Mouse (Mus musculus) liver, adult 2 months (tissue): ENCODE measurements around the gene Gm20425. TPM values are rescaled to one million over a fixed set of nuclear protein-coding genes. Genes with fewer than 3 reads are reported as not detected.

Experiments
- DNase-seq: peaks from one replicate; pipeline ENCODE4 v3.0.0-alpha.2; 2011; ENCODE audit warnings: low read depth, low spot score; ENCODE audit errors: extremely low read depth
- H3K27ac ChIP-seq: fragments of 200-500 bp; replicated peaks from 2 replicates; pipeline ENCODE4 v1.5.1; 2012; ENCODE audit warnings: low read depth, mild to moderate bottlenecking, control low read depth, inconsistent platforms, low read length; ENCODE audit not compliant: insufficient read depth
- H3K27me3 ChIP-seq: fragments of 200-500 bp; 2 replicates; pipeline ENCODE4 v1.6.1; 2012; ENCODE audit warnings: mild to moderate bottlenecking, moderate library complexity, low read length, inconsistent platforms; ENCODE audit not compliant: control insufficient read depth, insufficient read depth
- H3K36me3 ChIP-seq: fragments of 200-500 bp; 2 replicates; pipeline ENCODE4 v1.6.1; 2012; ENCODE audit warnings: low read length, inconsistent platforms; ENCODE audit not compliant: control insufficient read depth, insufficient read depth
- H3K4me1 ChIP-seq: fragments of 200-500 bp; 2 replicates; pipeline ENCODE4 v1.6.1; 2011; ENCODE audit warnings: low read length; ENCODE audit not compliant: control insufficient read depth, insufficient read depth
- H3K4me3 ChIP-seq: fragments of 200-500 bp; 2 replicates; pipeline ENCODE4 v1.5.1; 2011; ENCODE audit warnings: low read depth, mild to moderate bottlenecking, control low read depth, low read length, moderate library complexity; ENCODE audit not compliant: insufficient read depth
- H3K79me2 ChIP-seq: fragments of 200-500 bp; 2 replicates; pipeline ENCODE4 v1.6.1; 2012; ENCODE audit warnings: inconsistent platforms, mild to moderate bottlenecking, low read length, moderate library complexity; ENCODE audit not compliant: control insufficient read depth, insufficient read depth
- H3K9ac ChIP-seq: fragments of 200-500 bp; 2 replicates; pipeline ENCODE4 v1.6.1; 2012; ENCODE audit warnings: low read depth, mild to moderate bottlenecking, control low read depth, inconsistent platforms, low read length
- CTCF ChIP-seq: fragments of 200-500 bp; IDR thresholded peaks from 2 replicates; pipeline ENCODE4 v1.5.1; 2011; ENCODE audit warnings: low read depth, low read length, control low read depth
- POLR2A ChIP-seq: fragments of 200-500 bp; IDR thresholded peaks from 2 replicates; pipeline ENCODE4 v1.6.1; 2011; ENCODE audit warnings: low read length, control low read depth; ENCODE audit not compliant: insufficient read depth; ENCODE audit errors: extremely low read depth
- WGBS: fragments of 180-500 bp; shearing (Covaris S2); methylation state at CpG from one replicate; pipeline ENCODE4 v1.1.7; 2018; 5-methylcytosine and 5-hydroxymethylcytosine counted together
- polyA plus RNA-seq: library from polyadenylated mRNA; depleted of rRNA; stranded (reverse); fragments of >200 nt; gene quantifications from 2 replicates; pipeline ENCODE4 v1.2.3, GENCODE M21; 2012
- total RNA-seq: library from RNA; depleted of rRNA; stranded (reverse); fragments of >200 nt; gene quantifications from 2 replicates; pipeline ENCODE4 v1.2.3, GENCODE M21; 2014

Gm20425 gene
- total and polyA plus RNA-seq, 2 experiments = 0.43 to 1.1 TPM

DNA sequence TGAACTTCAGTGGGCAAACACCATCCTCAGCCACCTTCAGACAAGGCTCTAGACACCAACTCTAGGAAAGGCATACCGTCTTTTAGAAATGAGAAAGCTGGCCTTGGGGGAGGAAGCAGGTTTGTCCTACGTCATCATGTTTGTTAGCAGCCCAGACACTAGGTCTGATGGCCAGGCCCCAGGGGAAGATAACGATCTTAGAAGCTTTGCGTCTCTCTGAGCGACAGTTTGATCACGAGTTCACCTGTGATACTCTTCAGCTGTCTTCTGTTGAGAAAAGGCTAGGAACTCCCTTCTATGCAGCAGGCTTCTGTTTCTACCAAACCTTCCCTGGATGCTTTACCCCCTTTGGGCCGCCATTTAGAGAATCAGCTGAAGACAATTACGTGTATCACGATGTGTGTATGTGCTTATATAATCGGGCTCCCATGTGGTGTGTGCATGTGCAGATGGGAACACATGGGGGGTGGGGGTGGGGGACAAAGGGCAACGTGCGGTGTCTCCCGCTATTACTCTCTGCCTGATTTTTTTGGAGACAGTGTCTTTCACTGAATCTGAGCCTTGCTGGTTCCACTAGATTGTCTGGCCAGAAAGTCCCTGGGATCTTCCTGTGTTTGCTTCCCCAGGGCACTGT lies 1.6 kb downstream of the Gm20425 start:
- 20% methylated on average over 13 of the region's 13 CpGs for WGBS
- H3K4me1 ChIP-seq = peaks cover 38% of the 10 kb centered on the region
- 0 out of 2 replicates have a peak, but pooled peaks have one; percentile 0 for TF ChIP-seq CTCF
- TF ChIP-seq POLR2A = no peak
- H3K9ac ChIP-seq = peak overlapping the region; percentile 73
- H3K27ac ChIP-seq = peak overlapping the region; percentile 65
- no peaks in the 10 kb centered on the region for H3K79me2 ChIP-seq
- peak; percentile 71 for DNase-seq
- peak overlapping the region; percentile 54 for H3K4me3 ChIP-seq
- peaks cover 38% of the 10 kb centered on the region for H3K36me3 ChIP-seq
- no peaks in the 10 kb centered on the region for H3K27me3 ChIP-seq

DNA sequence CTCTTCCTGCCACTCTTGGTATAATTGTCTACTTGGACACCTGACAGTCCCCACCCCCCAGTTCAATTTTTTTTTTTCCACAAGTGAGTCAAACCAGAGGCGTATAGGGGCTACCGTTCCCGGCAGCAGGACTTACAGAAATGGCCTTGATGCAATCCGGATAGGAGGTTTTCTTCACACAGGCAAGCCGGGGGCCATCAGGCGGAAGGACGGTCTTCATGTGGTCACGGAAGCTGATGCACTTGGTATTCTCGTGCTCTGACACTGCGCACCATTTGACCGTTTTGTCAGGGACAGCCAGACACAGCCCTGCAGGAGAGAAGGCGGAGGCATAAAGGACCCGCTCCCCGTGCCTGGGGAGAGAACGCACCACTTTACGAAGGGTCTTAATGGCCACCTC lies 2.3 kb downstream of the Gm20425 start:
- H3K27ac ChIP-seq = peak overlapping the region; percentile 65
- TF ChIP-seq CTCF (no peak), POLR2A (0 out of 2 replicates have a peak, but pooled peaks have one; percentile 25)
- peak overlapping the region; percentile 73 for H3K9ac ChIP-seq

DNA sequence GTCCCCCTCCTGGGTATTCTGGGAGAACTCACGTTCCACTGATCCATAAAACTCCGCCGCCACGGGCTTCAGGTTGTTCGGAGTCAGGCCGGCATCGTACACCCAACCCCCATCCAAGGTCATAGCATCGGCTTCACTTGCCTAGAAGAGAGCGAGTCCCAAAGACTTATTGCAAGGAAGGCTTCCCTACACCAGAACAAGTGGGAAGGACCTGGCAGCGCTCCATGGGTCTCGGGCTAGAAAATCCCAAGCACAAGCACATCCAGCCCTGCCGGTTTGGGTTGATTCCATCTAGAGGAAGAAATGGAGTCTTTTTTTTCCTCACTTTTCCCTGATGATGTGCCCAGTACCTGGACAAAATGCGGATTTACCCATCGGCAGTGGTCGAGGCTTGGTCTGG lies 3.3 kb downstream of the Gm20425 start:
- H3K4me1 ChIP-seq = peaks cover 25% of the 10 kb centered on the region
- H3K9ac ChIP-seq = peak overlapping the region; percentile 63
- TF ChIP-seq CTCF = no peak
- no peak for TF ChIP-seq POLR2A
- no peaks in the 10 kb centered on the region for H3K79me2 ChIP-seq
- WGBS = 32% methylated on average over 15 of the region's 15 CpGs
- no peaks in the 10 kb centered on the region for H3K27me3 ChIP-seq
- peak overlapping the region; percentile 12 for H3K4me3 ChIP-seq
- peaks cover 54% of the 10 kb centered on the region for H3K36me3 ChIP-seq
- peak overlapping the region; percentile 51 for H3K27ac ChIP-seq
- DNase-seq = peak; percentile 50

More for the DNA sequence above, 2.3 kb downstream of the Gm20425 start:
- peaks cover 30% of the 10 kb centered on the region for H3K4me1 ChIP-seq
- WGBS = 34% methylated on average over 16 of the region's 16 CpGs
- H3K27me3 ChIP-seq = no peaks in the 10 kb centered on the region
- H3K79me2 ChIP-seq = no peaks in the 10 kb centered on the region
- H3K4me3 ChIP-seq = peak overlapping the region; percentile 54
- peaks cover 46% of the 10 kb centered on the region for H3K36me3 ChIP-seq
- peak; percentile 42 for DNase-seq

DNA sequence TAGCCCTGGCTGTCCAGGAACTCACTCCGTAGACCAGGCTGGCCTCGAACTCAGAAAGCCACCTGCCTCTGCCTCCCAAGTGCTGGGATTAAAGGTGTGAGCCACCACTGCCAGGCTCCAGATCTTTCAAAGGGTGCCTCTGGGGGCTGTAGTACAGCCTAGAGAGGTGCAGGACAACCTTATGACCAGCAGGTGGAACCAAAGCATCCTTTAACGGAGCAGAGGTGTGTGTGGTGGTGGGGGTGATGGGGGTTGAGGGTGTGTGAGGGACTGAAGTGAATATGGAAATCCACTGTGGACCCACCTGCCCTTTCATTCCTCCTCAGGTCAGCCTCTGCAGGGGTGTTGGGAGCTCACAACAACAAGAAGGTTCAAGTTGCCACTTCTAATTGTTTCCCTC lies 4.6 kb downstream of the Gm20425 start:
- Histone ChIP-seq H3K27me3 (no peaks in the 10 kb centered on the region), H3K4me3 (no peak overlapping the region), H3K4me1 (peaks cover 21% of the 10 kb centered on the region), H3K27ac (peak overlapping the region; percentile 51), H3K9ac (peak overlapping the region; percentile 63), H3K36me3 (peaks cover 67% of the 10 kb centered on the region), H3K79me2 (no peaks in the 10 kb centered on the region)
- WGBS = 22% methylated on average over 3 of the region's 3 CpGs
- DNase-seq = no peak
- peak; percentile 64 for TF ChIP-seq CTCF
- no peak for TF ChIP-seq POLR2A

- peak overlapping the region; percentile 22 for H3K9ac ChIP-seq
- TF ChIP-seq POLR2A (0 out of 2 replicates have a peak, but pooled peaks have one; percentile 11), CTCF (no peak)
- 41% methylated on average over 7 of the region's 7 CpGs for WGBS
- H3K4me1 ChIP-seq = peaks cover 23% of the 10 kb centered on the region
- H3K79me2 ChIP-seq = no peaks in the 10 kb centered on the region
- peak overlapping the region; percentile 61 for H3K27ac ChIP-seq
- DNase-seq = peak; percentile 79
- no peak overlapping the region for H3K4me3 ChIP-seq
- H3K27me3 ChIP-seq = no peaks in the 10 kb centered on the region
- H3K36me3 ChIP-seq = peaks cover 74% of the 10 kb centered on the region
These were observed 5.4 kb downstream of the Gm20425 start for GRCm38 (mm10) chr9:103224721-103225120.

GRCm38 (mm10) chr9:103214281-103214680 lies 15.8 kb downstream of the Gm20425 start:
- Histone ChIP-seq H3K27me3 (no peaks in the 10 kb centered on the region), H3K36me3 (peaks cover 92% of the 10 kb centered on the region), H3K9ac (no peak overlapping the region), H3K79me2 (no peaks in the 10 kb centered on the region), H3K27ac (no peak overlapping the region), H3K4me1 (peaks cover 3% of the 10 kb centered on the region; the same call in 1 of the 2 replicates), H3K4me3 (no peak overlapping the region)
- no peak for DNase-seq
- TF ChIP-seq POLR2A (no peak), CTCF (no peak)
- WGBS = 56% methylated on average over 6 of the region's 6 CpGs
